Mouse (Mus musculus) small intestine, adult 2 months (tissue): Measurements from ENCODE around the gene Bag5. TPM values are rescaled to one million over a fixed set of nuclear protein-coding genes. Genes with fewer than 3 reads are reported as not detected.

Experiments
- H3K27ac ChIP-seq: fragments of 200-500 bp; 2 replicates; pipeline ENCODE4 v1.5.1; 2012; ENCODE audit warnings: low read depth, low read length, control low read depth, inconsistent platforms; ENCODE audit not compliant: insufficient read depth
- H3K27me3 ChIP-seq: fragments of 200-500 bp; 2 replicates; pipeline ENCODE4 v1.6.1; 2012; ENCODE audit warnings: mild to moderate bottlenecking, moderate library complexity, low read length, inconsistent platforms; ENCODE audit not compliant: control insufficient read depth, insufficient read depth
- H3K36me3 ChIP-seq: fragments of 200-500 bp; 2 replicates; pipeline ENCODE4 v1.6.1; 2012; ENCODE audit warnings: mild to moderate bottlenecking, low read length, control low read depth, inconsistent platforms; ENCODE audit not compliant: control insufficient read depth, insufficient read depth
- H3K4me1 ChIP-seq: fragments of 200-500 bp; 2 replicates; pipeline ENCODE4 v1.6.1; 2012; ENCODE audit warnings: low read length, inconsistent platforms, mixed read lengths; ENCODE audit not compliant: control insufficient read depth, insufficient read depth, insufficient read length
- H3K4me3 ChIP-seq: fragments of 200-500 bp; 2 replicates; pipeline ENCODE4 v1.5.1; 2012; ENCODE audit warnings: low read depth, mild to moderate bottlenecking, control low read depth, inconsistent platforms, low read length, moderate library complexity
- CTCF ChIP-seq: fragments of 200-500 bp; IDR thresholded peaks from 2 replicates; pipeline ENCODE4 v1.5.1; 2012; ENCODE audit warnings: low read depth, mild to moderate bottlenecking, control low read depth, inconsistent platforms, low read length, moderate library complexity, mixed read lengths; ENCODE audit not compliant: insufficient replicate concordance, insufficient read length; ENCODE audit errors: extremely low read depth
- POLR2A ChIP-seq: fragments of 200-500 bp; IDR thresholded peaks from 2 replicates; pipeline ENCODE4 v1.6.1; 2012; ENCODE audit warnings: low read depth, mild to moderate bottlenecking, control low read depth, inconsistent platforms, low read length, moderate library complexity
- WGBS: fragments of 180-500 bp; shearing (Covaris S2); methylation state at CpG from one replicate; pipeline ENCODE4 v1.1.7; 2018; 5-methylcytosine and 5-hydroxymethylcytosine counted together
- polyA plus RNA-seq: library from polyadenylated mRNA; depleted of rRNA; stranded (reverse); fragments of >200 nt; gene quantifications from 2 replicates; pipeline ENCODE4 v1.2.3, GENCODE M21; 2012

Gene Bag5
- polyA plus RNA-seq, 1 experiment = 5.5 TPM

DNA sequence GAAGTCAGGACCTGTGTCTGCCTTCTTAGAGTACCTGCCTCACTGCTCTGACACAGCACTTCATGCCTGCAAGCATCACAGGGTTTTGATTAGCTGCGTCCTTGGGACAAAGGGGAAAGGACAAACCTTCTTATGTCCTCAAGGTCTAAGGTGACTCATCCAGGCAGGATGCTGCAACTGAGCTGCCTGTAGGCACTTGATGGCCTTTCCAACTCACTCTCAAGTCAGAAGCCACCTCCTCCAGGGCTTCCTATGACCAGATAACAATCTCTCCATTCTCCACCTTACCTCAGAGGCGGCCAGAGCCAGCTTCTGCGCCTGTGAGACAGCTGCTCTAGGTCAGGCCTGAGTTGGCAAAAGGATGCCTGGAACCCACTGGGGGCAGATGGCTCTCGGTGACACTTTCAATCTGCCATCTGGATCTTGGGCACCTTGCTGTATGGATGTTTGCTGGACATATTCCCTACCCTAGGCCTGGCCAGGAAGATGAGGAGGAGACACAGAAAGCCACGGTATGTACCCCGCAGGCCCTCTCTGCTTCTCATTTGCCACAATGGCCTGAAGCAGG lies 14.6 kb downstream of the Bag5 start:
- peak overlapping the region; percentile 66 for H3K27ac ChIP-seq
- peaks cover 3% of the 10 kb centered on the region for H3K4me1 ChIP-seq
- 87% methylated on average over 6 of the region's 6 CpGs for WGBS
- no peak overlapping the region for H3K4me3 ChIP-seq
- TF ChIP-seq POLR2A = no peak
- no peak for TF ChIP-seq CTCF
- no peaks in the 10 kb centered on the region for H3K36me3 ChIP-seq
- H3K27me3 ChIP-seq = no peaks in the 10 kb centered on the region

DNA sequence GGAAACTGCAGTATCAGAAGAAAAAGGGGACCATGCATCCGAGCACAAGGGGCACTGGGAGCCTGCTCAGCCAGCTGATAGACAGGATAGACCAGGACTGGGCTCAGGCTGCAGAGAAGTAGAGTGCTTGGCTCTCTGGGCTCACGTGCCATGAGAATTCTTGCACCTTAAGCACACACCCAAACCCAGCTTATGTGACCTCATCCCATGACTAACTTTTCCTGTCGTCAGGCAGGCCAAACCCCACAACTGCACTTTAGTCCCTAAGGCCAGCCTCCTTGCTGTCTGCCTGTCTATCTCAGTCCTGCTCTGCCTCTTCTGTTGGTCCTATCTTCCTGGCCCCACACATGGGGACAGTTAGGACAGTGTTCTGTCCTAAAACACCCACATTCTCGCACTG lies 15.3 kb downstream of the Bag5 start:
- H3K27me3 ChIP-seq = no peaks in the 10 kb centered on the region
- WGBS = 60% methylated on average over 4 of the region's 4 CpGs
- H3K36me3 ChIP-seq = no peaks in the 10 kb centered on the region
- TF ChIP-seq CTCF (no peak), POLR2A (no peak)
- no peak overlapping the region for H3K4me3 ChIP-seq
- peaks cover 3% of the 10 kb centered on the region for H3K4me1 ChIP-seq
- peak overlapping the region; percentile 66 for H3K27ac ChIP-seq

DNA sequence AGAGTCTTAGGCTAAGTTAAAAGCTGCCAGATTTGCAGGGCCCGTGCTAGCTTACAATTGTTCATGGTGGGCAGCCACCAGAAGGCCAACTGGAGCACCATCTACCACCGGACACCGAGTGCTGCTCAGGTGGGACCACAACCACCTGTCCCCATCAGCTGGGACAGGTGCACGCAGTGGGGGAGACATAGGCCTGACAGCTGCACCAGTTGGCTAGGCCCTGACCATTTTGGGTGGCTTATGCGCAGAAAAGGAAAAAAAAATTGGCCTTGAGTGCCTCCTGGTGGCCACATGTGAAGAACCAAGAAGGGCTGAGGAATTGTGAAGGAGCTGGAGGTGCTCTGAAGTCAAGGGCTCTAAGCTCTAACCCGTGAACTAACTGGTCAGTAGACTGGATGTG lies 16.8 kb downstream of the Bag5 start:
- H3K27ac ChIP-seq = no peak overlapping the region
- H3K36me3 ChIP-seq = no peaks in the 10 kb centered on the region
- no peak for TF ChIP-seq POLR2A
- peak; percentile 83; the same call in 1 of the 2 replicates for TF ChIP-seq CTCF
- no peak overlapping the region for H3K4me3 ChIP-seq
- H3K27me3 ChIP-seq = no peaks in the 10 kb centered on the region
- whole genome bisulfite sequencing = 31% methylated on average over 6 of the region's 6 CpGs
- peaks cover 14% of the 10 kb centered on the region for H3K4me1 ChIP-seq

DNA sequence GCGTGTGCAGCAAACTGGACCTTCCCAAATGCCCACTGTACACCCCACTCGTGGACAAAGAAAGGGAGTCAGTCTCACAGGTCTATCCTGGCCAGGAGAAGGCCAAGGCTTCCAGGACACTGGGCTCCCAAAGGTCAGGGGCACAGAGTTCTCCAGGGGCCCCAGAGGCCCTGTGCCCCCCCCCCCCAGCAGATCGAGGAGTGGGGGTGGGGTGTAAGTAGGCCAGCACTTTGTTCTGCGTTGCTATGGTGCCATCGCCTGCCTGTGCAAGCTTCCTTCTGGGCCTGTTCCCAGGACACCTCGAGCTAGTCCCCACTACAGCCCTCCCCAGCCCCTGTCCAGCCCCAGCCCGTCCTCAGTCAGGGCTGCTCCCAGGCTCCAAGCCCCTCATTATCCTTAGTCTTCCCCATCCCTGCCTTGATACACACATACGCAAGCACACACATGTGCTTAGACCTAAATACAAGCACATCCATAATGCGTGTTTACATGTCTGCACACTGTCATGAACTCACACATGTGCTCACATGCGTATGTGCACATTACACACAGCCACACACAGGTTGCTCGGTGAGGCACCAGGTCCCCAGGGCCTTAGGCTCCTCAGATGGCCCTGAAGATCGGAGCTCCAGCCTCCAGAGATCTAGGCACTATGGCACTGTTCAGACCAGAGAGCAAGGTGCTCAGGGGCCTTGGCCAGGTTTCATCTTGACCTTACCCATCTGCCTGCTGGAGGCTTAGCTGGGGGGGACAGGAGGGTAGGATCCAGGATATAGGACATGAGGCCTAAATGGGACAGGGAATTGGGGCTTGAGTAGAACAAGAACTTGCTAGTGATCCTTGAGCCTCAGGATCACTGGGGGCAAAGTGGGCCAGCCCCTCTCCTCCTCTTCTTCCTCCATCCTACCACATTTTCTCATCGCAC lies 17.9 kb downstream of the Bag5 start:
- H3K27me3 ChIP-seq = no peaks in the 10 kb centered on the region
- H3K27ac ChIP-seq = peak overlapping the region; percentile 32; the same call in 1 of the 2 replicates
- no peak for TF ChIP-seq CTCF
- TF ChIP-seq POLR2A = no peak
- H3K4me1 ChIP-seq = peaks cover 16% of the 10 kb centered on the region
- no peaks in the 10 kb centered on the region for H3K36me3 ChIP-seq
- H3K4me3 ChIP-seq = no peak overlapping the region
- WGBS = 74% methylated on average over 13 of the region's 13 CpGs

DNA sequence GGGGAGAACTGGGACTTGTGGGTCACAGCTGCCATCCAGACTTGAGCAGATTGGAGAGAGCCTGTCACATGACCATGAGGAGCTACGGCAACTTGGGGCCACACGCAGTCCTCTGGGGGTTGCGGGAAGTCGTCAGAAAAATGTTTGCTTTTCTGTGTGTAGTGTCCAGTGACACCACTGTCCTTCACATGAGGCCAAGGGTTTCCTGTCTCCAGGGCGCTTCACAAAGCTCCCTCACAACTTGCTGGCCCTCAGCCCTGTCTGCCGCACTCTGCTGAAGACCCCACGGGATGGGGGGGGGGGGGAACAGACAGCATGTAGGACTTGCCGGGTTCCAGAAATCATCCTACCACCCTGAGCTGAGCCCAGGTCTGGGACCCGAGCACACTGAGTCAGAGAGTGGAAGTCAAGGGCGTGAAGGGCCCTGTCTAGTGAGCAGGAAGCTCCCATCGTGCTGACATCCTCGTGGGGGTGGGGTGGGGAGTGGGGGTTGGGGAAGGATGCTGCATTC lies 18.7 kb downstream of the Bag5 start:
- no peaks in the 10 kb centered on the region for H3K27me3 ChIP-seq
- no peaks in the 10 kb centered on the region for H3K36me3 ChIP-seq
- H3K4me1 ChIP-seq = peaks cover 23% of the 10 kb centered on the region
- no peak overlapping the region for H3K4me3 ChIP-seq
- peak overlapping the region; percentile 46 for H3K27ac ChIP-seq
- TF ChIP-seq POLR2A (no peak), CTCF (no peak)
- 59% methylated on average over 12 of the region's 12 CpGs for WGBS

DNA sequence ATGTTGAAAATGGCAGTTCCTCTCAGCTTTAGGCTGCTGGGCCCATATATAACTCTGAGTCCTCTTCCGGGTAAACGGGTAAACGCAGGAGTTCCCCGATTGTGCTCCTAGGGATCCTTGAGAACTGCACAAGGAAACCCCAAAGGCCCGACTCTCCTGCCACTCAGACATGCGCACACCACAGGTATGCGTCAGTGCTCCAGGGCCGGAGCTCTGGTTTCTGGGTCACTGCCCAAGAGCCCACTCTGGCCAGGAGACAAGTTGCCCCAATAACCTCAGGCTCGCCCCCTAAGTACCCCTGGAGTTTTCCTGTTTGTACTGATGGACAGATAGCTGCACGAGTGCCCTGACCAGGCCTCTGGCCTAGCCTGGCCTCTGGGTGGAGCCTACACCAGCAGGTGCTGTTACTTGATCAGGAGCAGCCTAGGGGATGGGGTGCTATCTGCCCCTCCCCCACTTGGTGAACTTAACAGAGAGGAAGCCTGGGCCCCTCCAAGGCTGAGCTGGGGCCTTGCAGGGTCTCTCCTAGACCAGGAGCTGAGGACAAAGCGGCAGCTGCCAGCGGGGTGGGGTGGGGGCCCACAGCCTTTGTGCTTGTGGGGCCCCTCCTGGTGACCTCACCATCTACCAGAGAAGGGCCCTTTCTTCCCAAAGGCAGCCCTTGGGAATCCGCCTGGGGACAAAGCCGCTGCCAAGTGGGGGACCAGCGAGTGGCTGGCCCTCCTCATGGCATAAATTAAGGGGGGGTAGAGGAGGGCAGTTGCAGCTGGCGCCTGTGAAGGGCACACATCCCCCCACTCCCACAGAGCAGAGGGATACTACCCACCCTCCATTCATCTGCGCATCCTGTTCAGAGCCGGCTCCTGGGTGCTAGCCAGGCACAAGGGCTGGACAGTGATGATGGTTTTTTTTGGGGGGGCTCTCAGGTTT lies 19.5 kb downstream of the Bag5 start:
- H3K4me1 ChIP-seq = peaks cover 30% of the 10 kb centered on the region

More for the DNA sequence above, 19.5 kb downstream of the Bag5 start:
- H3K27me3 ChIP-seq = no peaks in the 10 kb centered on the region
- no peaks in the 10 kb centered on the region for H3K36me3 ChIP-seq
- H3K27ac ChIP-seq = peak overlapping the region; percentile 24; the same call in 1 of the 2 replicates
- no peak overlapping the region for H3K4me3 ChIP-seq
- no peak for TF ChIP-seq POLR2A
- TF ChIP-seq CTCF = no peak
- 73% methylated on average over 18 of the region's 18 CpGs for WGBS
